Mouse (Mus musculus): ENCODE results near the gene Col9a3. TPM values are rescaled to one million over a fixed set of nuclear protein-coding genes. Genes with fewer than 3 reads are reported as not detected.
A peak's percentile ranks its signal among the peaks of the same experiment; 100 is the strongest.

Col9a3 gene
- total RNA-seq, 2 experiments from 2014 or later = 0.57 TPM; not detected in 1

- no peak for ATAC-seq (replicated peaks; ENCODE audit: poor library complexity, severe bottlenecking)
These were observed 12.7 kb downstream of the Col9a3 start for GRCm38 (mm10) chr2:180610283-180610682.

GRCm38 (mm10) chr2:180611882-180612281, 14.3 kb downstream of the Col9a3 start:
- ATAC-seq (replicated peaks; ENCODE audit: poor library complexity, severe bottlenecking) = no peak

GRCm38 (mm10) chr2:180641576-180642554, 44.3 kb downstream of the Col9a3 start:
- peak; percentile 42; the same call in 1 of the 2 replicates for ATAC-seq (replicated peaks; ENCODE audit: poor library complexity, severe bottlenecking)

- ATAC-seq (replicated peaks; ENCODE audit: poor library complexity, severe bottlenecking) = no peak
These were observed 45.1 kb downstream of the Col9a3 start, which contains the start of gene Tcfl5 for GRCm38 (mm10) chr2:180642555-180643260. Gene Tcfl5 (minus strand): TSS chr2:180642708.

GRCm38 (mm10) chr2:180643626-180644025, 46.0 kb downstream of the Col9a3 start:
- no peak for ATAC-seq (replicated peaks; ENCODE audit: poor library complexity, severe bottlenecking)

GRCm38 (mm10) chr2:180646841-180647240, 49.3 kb downstream of the Col9a3 start:
- no peak for ATAC-seq (replicated peaks; ENCODE audit: poor library complexity, severe bottlenecking)

GRCm38 (mm10) chr2:180654666-180655065, 57.1 kb downstream of the Col9a3 start:
- no peak for ATAC-seq (replicated peaks; ENCODE audit: poor library complexity, severe bottlenecking)

- no peak for ATAC-seq (replicated peaks; ENCODE audit: poor library complexity, severe bottlenecking)
These were observed 57.6 kb downstream of the Col9a3 start for GRCm38 (mm10) chr2:180655150-180655549.

- ATAC-seq (replicated peaks; ENCODE audit: poor library complexity, severe bottlenecking) = peak; percentile 85
These were observed 59.9 kb downstream of the Col9a3 start for GRCm38 (mm10) chr2:180657394-180658013.

GRCm38 (mm10) chr2:180658381-180658780, 60.8 kb downstream of the Col9a3 start:
- no peak for ATAC-seq (replicated peaks; ENCODE audit: poor library complexity, severe bottlenecking)

GRCm38 (mm10) chr2:180659353-180660150, 62.0 kb downstream of the Col9a3 start:
- 0 out of 2 replicates have a peak, but pooled peaks have one; percentile 22 for ATAC-seq (replicated peaks; ENCODE audit: poor library complexity, severe bottlenecking)

- no peak for ATAC-seq (replicated peaks; ENCODE audit: poor library complexity, severe bottlenecking)
These were observed 62.9 kb downstream of the Col9a3 start for GRCm38 (mm10) chr2:180660521-180660920.

- ATAC-seq (replicated peaks; ENCODE audit: poor library complexity, severe bottlenecking) = no peak
These were observed 64.4 kb downstream of the Col9a3 start for GRCm38 (mm10) chr2:180662008-180662407.

Other genes starting within 250 kb of the Col9a3 start
- gene Slco4a1, start 141.5 kb upstream of the Col9a3 start, total RNA-seq (2014; fragmentation: Nextera tagmentation) = 31.8 and 41.5 TPM in 2 replicates
- gene Slco4a1, start 141.5 kb upstream of the Col9a3 start, total RNA-seq (2017) = 9.2 and 10.8 TPM in 2 replicates
- gene Ntsr1, start 97.8 kb upstream of the Col9a3 start, total RNA-seq (2014; fragmentation: Nextera tagmentation) = not detected in 2 replicates
- gene Ntsr1, start 97.8 kb upstream of the Col9a3 start, total RNA-seq (2017) = not detected in 2 replicates
- gene Mrgbp, start 16.5 kb upstream of the Col9a3 start, total RNA-seq (2014; fragmentation: Nextera tagmentation) = 38.2 and 39.9 TPM in 2 replicates
- 27.1 and 28.9 TPM in 2 replicates for gene Mrgbp, start 16.5 kb upstream of the Col9a3 start, total RNA-seq (2017)
- gene Ogfr, start 8.5 kb upstream of the Col9a3 start, total RNA-seq (2014; fragmentation: Nextera tagmentation) = 32.5 and 34.2 TPM in 2 replicates
- 40.3 and 42.0 TPM in 2 replicates for gene Ogfr, start 8.5 kb upstream of the Col9a3 start, total RNA-seq (2017)
- not detected in 2 replicates for gene Tcfl5, start 44.9 kb downstream of the Col9a3 start, total RNA-seq (2014; fragmentation: Nextera tagmentation)
- gene Tcfl5, start 44.9 kb downstream of the Col9a3 start, total RNA-seq (2017) = not detected in 2 replicates
- gene Dido1, start 112.2 kb downstream of the Col9a3 start, total RNA-seq (2014; fragmentation: Nextera tagmentation) = 44.8 and 57.8 TPM in 2 replicates
- 48.5 and 51.3 TPM in 2 replicates for gene Dido1, start 112.2 kb downstream of the Col9a3 start, total RNA-seq (2017)
- gene Gid8, start 112.3 kb downstream of the Col9a3 start, total RNA-seq (2014; fragmentation: Nextera tagmentation) = 50.9 and 61.5 TPM in 2 replicates
- gene Gid8, start 112.3 kb downstream of the Col9a3 start, total RNA-seq (2017) = 58.6 and 64.3 TPM in 2 replicates
- gene Slc17a9, start 127.5 kb downstream of the Col9a3 start, total RNA-seq (2014; fragmentation: Nextera tagmentation) = 19.4 and 21.5 TPM in 2 replicates
- gene Slc17a9, start 127.5 kb downstream of the Col9a3 start, total RNA-seq (2017) = 6.5 and 9.0 TPM in 2 replicates
- not detected in 2 replicates for gene Bhlhe23, start 179.1 kb downstream of the Col9a3 start, total RNA-seq (2014; fragmentation: Nextera tagmentation)
- not detected in 2 replicates for gene Bhlhe23, start 179.1 kb downstream of the Col9a3 start, total RNA-seq (2017)